Mouse (Mus musculus) midbrain, embryonic 13.5 days (tissue): ENCODE measurements at regions not wholly inside any gene's neighbourhood (a gene's known extent, or its start where the extent isn't known, plus 50 kb on each side); places are given as distances from the start of the nearest gene placed in this dataset.

Experiments
- ATAC-seq: fragments of 200-750 bp; cut with Nextera tagmentation; 2 replicates; pipeline ENCODE4 v1.8.0; 2017; ENCODE audit warnings: mild to moderate bottlenecking, moderate TSS enrichment, moderate library complexity
- H3K27ac ChIP-seq: fragments of 300-500 bp; sonication (generic); 2 replicates; pipeline ENCODE4 v1.5.1; 2015; ENCODE audit warnings: inconsistent platforms, mild to moderate bottlenecking, moderate library complexity
- H3K27me3 ChIP-seq: fragments of 300-500 bp; sonication (generic); 2 replicates; pipeline ENCODE4 v1.6.1; 2015; ENCODE audit warnings: mild to moderate bottlenecking, inconsistent platforms
- H3K36me3 ChIP-seq: fragments of 300-500 bp; sonication (generic); 2 replicates; pipeline ENCODE4 v1.6.1; 2015; ENCODE audit warnings: mild to moderate bottlenecking, inconsistent platforms
- H3K4me1 ChIP-seq: fragments of 300-500 bp; sonication (generic); replicated peaks from 2 replicates; pipeline ENCODE4 v1.6.1; 2015; ENCODE audit warnings: inconsistent platforms
- H3K4me2 ChIP-seq: fragments of 300-500 bp; sonication (generic); replicated peaks from 2 replicates; pipeline ENCODE4 v1.6.1; 2015; ENCODE audit warnings: moderate library complexity, mild to moderate bottlenecking, inconsistent platforms
- H3K4me3 ChIP-seq: fragments of 300-500 bp; sonication (generic); replicated peaks from 2 replicates; pipeline ENCODE4 v1.5.1; 2015; ENCODE audit warnings: mild to moderate bottlenecking, inconsistent platforms
- H3K9ac ChIP-seq: fragments of 300-500 bp; sonication (generic); replicated peaks from 2 replicates; pipeline ENCODE4 v1.6.1; 2015; ENCODE audit warnings: mild to moderate bottlenecking, inconsistent platforms
- H3K9me3 ChIP-seq: fragments of 300-500 bp; sonication (generic); 2 replicates; pipeline ENCODE4 v1.6.1; 2016; ENCODE audit warnings: mild to moderate bottlenecking, inconsistent platforms
- WGBS: fragments of 180-500 bp; shearing (Covaris S2); methylation state at CpG from one replicate; pipeline ENCODE4 v1.1.7; 2015; 5-methylcytosine and 5-hydroxymethylcytosine counted together

GRCm38 (mm10) chr15:36884074-36884473 is 123.5 kb downstream of the Zfp706 start:
- no peaks in the 10 kb centered on the region for H3K9me3 ChIP-seq
- H3K4me3 ChIP-seq: no peak overlapping the region
- no peak overlapping the region for H3K4me2 ChIP-seq
- 89% methylated on average over 3 of the region's 3 CpGs for WGBS
- peaks cover 9% of the 10 kb centered on the region for H3K4me1 ChIP-seq
- H3K27me3 ChIP-seq: no peaks in the 10 kb centered on the region
- no peak for ATAC-seq
- H3K36me3 ChIP-seq: no peaks in the 10 kb centered on the region
- H3K9ac ChIP-seq: no peak overlapping the region
- no peak overlapping the region for H3K27ac ChIP-seq

DNA sequence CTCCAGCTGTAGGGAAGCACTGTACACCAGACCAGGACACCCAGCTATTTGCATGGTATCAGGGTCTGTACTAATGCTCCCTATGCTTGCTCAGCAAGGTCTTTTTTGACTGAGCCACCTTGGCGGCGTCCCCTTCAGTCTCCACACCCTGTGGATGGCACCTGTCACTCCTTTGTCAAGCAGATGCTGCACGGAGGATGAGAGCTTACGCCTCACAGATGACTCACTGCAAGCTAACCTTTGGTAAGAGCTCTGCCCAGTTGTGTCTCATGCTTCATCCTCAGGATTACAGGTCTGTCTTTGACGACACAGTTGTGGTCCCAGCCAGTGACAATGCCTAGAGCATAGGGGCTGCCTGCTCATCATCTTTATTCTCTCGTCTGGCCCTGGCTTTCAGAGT is 124.4 kb downstream of the Zfp706 start:
- Histone ChIP-seq H3K9ac (no peak overlapping the region), H3K4me3 (no peak overlapping the region), H3K4me2 (no peak overlapping the region), H3K4me1 (peaks cover 18% of the 10 kb centered on the region), H3K36me3 (no peaks in the 10 kb centered on the region), H3K27me3 (no peaks in the 10 kb centered on the region), H3K27ac (no peak overlapping the region), H3K9me3 (no peaks in the 10 kb centered on the region)
- ATAC-seq: no peak
- WGBS: 77% methylated on average over 6 of the region's 6 CpGs

DNA sequence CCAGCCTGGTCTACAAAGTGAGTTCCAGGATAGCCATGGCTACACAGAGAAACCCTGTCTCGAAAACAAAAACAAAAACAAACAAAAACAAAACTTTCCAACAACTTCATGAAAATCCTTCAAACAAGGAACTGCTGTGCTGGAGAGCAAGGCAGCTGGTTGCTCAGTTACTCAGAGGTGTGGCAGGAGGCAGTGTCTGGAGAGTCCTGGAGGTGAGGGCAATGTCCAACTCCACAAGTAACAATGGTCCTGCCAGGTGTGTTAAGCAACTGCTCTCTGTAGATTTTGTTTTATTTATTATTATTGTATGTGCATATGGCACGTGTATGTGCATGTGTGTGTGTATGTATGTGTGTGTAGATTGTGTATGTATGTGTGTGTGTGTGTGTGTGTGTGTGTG is 126.0 kb downstream of the Zfp706 start:
- Histone ChIP-seq H3K4me1 (peaks cover 19% of the 10 kb centered on the region), H3K9ac (no peak overlapping the region), H3K4me3 (no peak overlapping the region), H3K4me2 (no peak overlapping the region), H3K27ac (no peak overlapping the region), H3K36me3 (no peaks in the 10 kb centered on the region), H3K27me3 (no peaks in the 10 kb centered on the region), H3K9me3 (no peaks in the 10 kb centered on the region)
- no peak for ATAC-seq
- 73% methylated on average over 2 of the region's 2 CpGs for WGBS

GRCm38 (mm10) chr15:36880602-36881001 is 127.0 kb downstream of the Zfp706 start:
- Histone ChIP-seq H3K36me3 (no peaks in the 10 kb centered on the region), H3K4me2 (no peak overlapping the region), H3K27me3 (no peaks in the 10 kb centered on the region), H3K9ac (no peak overlapping the region), H3K27ac (no peak overlapping the region), H3K4me3 (no peak overlapping the region), H3K9me3 (no peaks in the 10 kb centered on the region), H3K4me1 (peaks cover 19% of the 10 kb centered on the region)
- 91% methylated on average over 3 of the region's 3 CpGs for WGBS
- ATAC-seq: no peak

GRCm38 (mm10) chr15:36879587-36879986 is 128.0 kb downstream of the Zfp706 start:
- Histone ChIP-seq H3K9me3 (no peaks in the 10 kb centered on the region), H3K4me1 (peaks cover 20% of the 10 kb centered on the region), H3K4me2 (no peak overlapping the region), H3K27ac (no peak overlapping the region), H3K36me3 (no peaks in the 10 kb centered on the region), H3K27me3 (no peaks in the 10 kb centered on the region), H3K9ac (no peak overlapping the region), H3K4me3 (no peak overlapping the region)
- ATAC-seq: no peak
- 91% methylated on average over 7 of the region's 7 CpGs for WGBS

DNA sequence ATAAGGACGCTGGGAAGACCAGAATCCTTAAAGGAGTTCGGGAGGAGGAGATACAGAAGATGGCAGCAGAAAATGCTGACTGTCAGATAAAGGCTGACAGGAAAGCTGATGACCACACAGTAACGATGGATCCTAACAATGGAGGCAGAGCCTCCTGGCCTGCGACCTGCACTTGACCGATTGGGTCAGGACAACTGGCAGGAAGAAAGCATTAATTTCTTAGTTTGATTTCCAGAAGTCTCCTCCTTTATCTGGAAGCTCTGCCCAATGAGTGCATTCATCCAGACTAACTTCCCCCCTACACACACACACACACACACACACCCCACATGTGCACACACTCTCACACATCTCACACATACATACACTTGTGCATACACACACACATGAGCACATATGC is 128.6 kb downstream of the Zfp706 start:
- Histone ChIP-seq H3K4me1 (peaks cover 27% of the 10 kb centered on the region), H3K4me2 (no peak overlapping the region), H3K27ac (no peak overlapping the region; the same call in 1 of the 2 replicates), H3K9ac (no peak overlapping the region), H3K27me3 (no peaks in the 10 kb centered on the region), H3K4me3 (no peak overlapping the region), H3K36me3 (no peaks in the 10 kb centered on the region), H3K9me3 (no peaks in the 10 kb centered on the region)
- WGBS: 22% methylated on average over 5 of the region's 5 CpGs
- peak; percentile 39 for ATAC-seq

DNA sequence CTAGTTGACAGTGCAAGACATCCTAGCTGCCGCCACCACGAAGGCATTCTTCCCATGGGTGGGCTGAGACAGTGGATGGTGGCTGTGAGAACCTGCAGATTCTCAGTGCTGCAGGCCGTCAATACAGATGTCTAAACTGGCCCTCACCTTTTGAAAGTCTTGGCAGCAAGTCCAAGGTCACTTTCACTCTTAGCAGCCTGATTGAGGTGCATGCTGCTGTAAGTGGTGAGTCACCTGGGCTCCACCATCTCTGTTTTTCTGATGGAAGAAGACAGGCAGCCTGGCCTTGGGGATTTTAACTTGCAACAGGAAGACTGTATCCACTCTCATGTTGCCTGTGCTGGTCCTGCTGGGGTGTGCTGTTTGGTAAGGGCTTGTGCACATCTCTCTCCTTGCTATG is 129.3 kb downstream of the Zfp706 start:
- Histone ChIP-seq H3K4me1 (peaks cover 34% of the 10 kb centered on the region), H3K9me3 (no peaks in the 10 kb centered on the region), H3K27ac (no peak overlapping the region), H3K27me3 (no peaks in the 10 kb centered on the region), H3K4me2 (no peak overlapping the region), H3K9ac (no peak overlapping the region), H3K36me3 (no peaks in the 10 kb centered on the region), H3K4me3 (no peak overlapping the region)
- ATAC-seq: no peak
- WGBS: 90% methylated on average over 3 of the region's 3 CpGs

GRCm38 (mm10) chr15:36877501-36877900 is 130.1 kb downstream of the Zfp706 start:
- Histone ChIP-seq H3K27ac (no peak overlapping the region), H3K36me3 (no peaks in the 10 kb centered on the region), H3K9ac (no peak overlapping the region), H3K4me2 (no peak overlapping the region), H3K4me1 (peaks cover 41% of the 10 kb centered on the region), H3K4me3 (no peak overlapping the region), H3K27me3 (no peaks in the 10 kb centered on the region), H3K9me3 (no peaks in the 10 kb centered on the region)
- 80% methylated on average over 7 of the region's 7 CpGs for WGBS
- ATAC-seq: no peak

DNA sequence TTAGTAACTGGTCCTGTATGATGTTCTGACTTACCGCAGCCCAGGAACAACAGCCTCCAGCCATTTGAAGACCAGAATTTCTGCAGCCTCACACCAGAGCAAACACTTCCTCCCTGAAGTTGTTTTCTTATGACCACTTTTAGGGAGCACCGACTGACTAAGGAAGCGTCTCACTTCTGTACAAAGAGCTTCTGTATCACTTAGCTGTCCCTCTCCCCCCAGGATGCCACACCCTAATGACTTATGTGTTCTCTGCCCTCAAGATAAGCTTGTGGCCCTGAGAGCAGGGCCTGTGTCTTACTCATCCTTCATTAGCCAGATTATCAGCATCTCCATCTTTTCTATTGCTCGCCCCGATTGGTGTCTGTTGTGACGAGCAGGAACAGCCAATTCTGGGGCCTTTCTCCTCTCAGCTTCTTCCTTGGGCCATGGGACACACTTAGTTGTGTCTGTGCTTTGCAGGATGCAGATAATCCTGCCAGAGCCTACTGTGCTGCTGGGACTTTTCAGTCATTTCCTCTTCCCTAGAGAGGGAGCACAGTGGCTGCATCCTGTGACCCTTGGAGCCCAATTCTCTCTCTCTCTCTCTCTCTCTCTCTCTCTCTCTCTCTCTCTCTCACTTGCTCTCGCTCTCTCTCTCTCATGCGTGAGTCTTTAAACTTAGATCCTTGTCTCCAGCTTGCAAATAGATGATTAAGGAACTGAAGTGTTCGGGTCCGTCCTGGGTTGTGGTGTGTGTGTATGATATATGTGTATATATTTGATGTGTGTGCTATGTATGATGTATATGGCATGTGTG is 131.4 kb downstream of the Zfp706 start:
- Histone ChIP-seq H3K9ac (no peak overlapping the region), H3K27ac (no peak overlapping the region), H3K4me1 (peaks cover 42% of the 10 kb centered on the region), H3K36me3 (no peaks in the 10 kb centered on the region), H3K4me3 (no peak overlapping the region), H3K27me3 (0 out of 2 replicates have a peak, but pooled peaks cover 3% of the 10 kb centered on the region), H3K4me2 (no peak overlapping the region), H3K9me3 (no peaks in the 10 kb centered on the region)
- WGBS: 82% methylated on average over 10 of the region's 10 CpGs
- ATAC-seq: no peak

DNA sequence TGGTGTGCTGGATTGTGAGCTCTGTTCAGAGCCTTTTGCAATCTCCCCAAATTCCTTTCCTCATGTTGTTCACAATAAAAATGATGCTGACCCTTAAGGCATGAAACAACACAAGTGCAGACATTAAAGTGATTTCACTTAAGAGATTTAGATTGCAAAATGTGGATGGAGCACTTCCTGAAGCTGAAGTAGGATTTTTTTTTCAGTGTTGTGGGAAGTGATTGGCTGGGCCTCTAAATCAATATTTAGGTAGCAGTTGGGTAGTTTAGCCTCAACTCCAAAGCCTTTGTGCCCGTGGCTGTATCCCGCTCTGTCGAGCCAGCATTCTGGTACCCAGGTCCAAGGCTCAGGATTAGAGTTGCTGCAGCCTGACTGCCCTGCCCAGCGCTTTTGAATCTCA is 133.0 kb downstream of the Zfp706 start:
- WGBS: 79% methylated on average over 4 of the region's 4 CpGs
- ATAC-seq: no peak
- H3K4me2 ChIP-seq: no peak overlapping the region

GRCm38 (mm10) chr15:36873884-36874243 is 133.7 kb downstream of the Zfp706 start:
- Histone ChIP-seq H3K36me3 (no peaks in the 10 kb centered on the region), H3K4me3 (no peak overlapping the region), H3K4me2 (peak overlapping the region; percentile 30), H3K27me3 (0 out of 2 replicates have a peak, but pooled peaks cover 3% of the 10 kb centered on the region), H3K27ac (peak overlapping the region; percentile 81), H3K9me3 (no peaks in the 10 kb centered on the region), H3K4me1 (peaks cover 34% of the 10 kb centered on the region), H3K9ac (no peak overlapping the region)
- 15% methylated on average over 5 of the region's 5 CpGs for WGBS
- ATAC-seq: no peak; the same call in 1 of the 2 replicates

More for the DNA sequence above, 133.0 kb downstream of the Zfp706 start:
- H3K4me3 ChIP-seq: no peak overlapping the region
- H3K27ac ChIP-seq: peak overlapping the region; percentile 81
- 0 out of 2 replicates have a peak overlapping the region, but pooled peaks have one; percentile 19 for H3K9ac ChIP-seq
- H3K36me3 ChIP-seq: no peaks in the 10 kb centered on the region
- peaks cover 41% of the 10 kb centered on the region for H3K4me1 ChIP-seq
- H3K27me3 ChIP-seq: 0 out of 2 replicates have a peak, but pooled peaks cover 3% of the 10 kb centered on the region
- H3K9me3 ChIP-seq: no peaks in the 10 kb centered on the region

GRCm38 (mm10) chr15:36873058-36873883 is 134.3 kb downstream of the Zfp706 start:
- no peaks in the 10 kb centered on the region for H3K9me3 ChIP-seq
- 11% methylated on average over 10 of the region's 10 CpGs for WGBS
- no peaks in the 10 kb centered on the region for H3K36me3 ChIP-seq
- H3K4me3 ChIP-seq: no peak overlapping the region
- no peak overlapping the region for H3K9ac ChIP-seq
- peak overlapping the region; percentile 30 for H3K4me2 ChIP-seq
- peaks cover 28% of the 10 kb centered on the region for H3K4me1 ChIP-seq
- 0 out of 2 replicates have a peak, but pooled peaks cover 3% of the 10 kb centered on the region for H3K27me3 ChIP-seq
- peak; percentile 87 for ATAC-seq
- peak overlapping the region; percentile 81 for H3K27ac ChIP-seq
